ENCODE assay signal across 8 mouse cellular contexts in genomic region chr4:133240934-133241908, GRCm38 (mm10). TPM values are rescaled to one million over a fixed set of nuclear protein-coding genes. Genes with fewer than 3 reads are reported as not detected.
DNase-seq lines count a peak whose midpoint lies in the region; ATAC-seq and TF ChIP-seq lines count a peak whose summit lies in the region.

No protein-coding gene starts in this region.

- H3K27ac ChIP-seq in forebrain, embryonic 15.5 days (replicated peaks): no peak overlapping the region
- H3K27ac ChIP-seq in neural tube, embryonic 14.5 days (ENCODE audit: low read depth, low read length): no peak overlapping the region
- peak overlapping the region; percentile 86 for H3K27ac ChIP-seq in testis, adult 2 months (ENCODE audit: control insufficient read depth, insufficient read depth, low read depth, low read length)

- H3K4me2 ChIP-seq in forebrain, embryonic 15.5 days (replicated peaks): peak overlapping the region; percentile 64
- H3K4me2 ChIP-seq in neural tube, embryonic 14.5 days (ENCODE audit: low read depth, low read length): peak overlapping the region; percentile 68

- WGBS in forebrain, embryonic 15.5 days: under 1% methylated on average over 77 of the region's 78 CpGs
- under 1% methylated on average over 67 of the region's 78 CpGs for WGBS in neural tube, embryonic 14.5 days

- peak; percentile 70; the same call in 1 of the 2 replicates for TF ChIP-seq POLR2A in testis, adult 2 months (IDR thresholded peaks at IDR 0.05; ENCODE audit: control insufficient read depth, low read depth, low read length)

- DNase-seq in G1E (ENCODE audit: low spot score): peak; percentile 76
- peak; percentile 77 for DNase-seq in cerebellum, adult 11-12 months
- peak; percentile 87 for DNase-seq in heart, postnatal 25 days (ENCODE audit: low spot score)
- DNase-seq in layer of hippocampus, adult 18-20 months (ENCODE audit: low spot score in 2 of 2): peak; percentile 83 to 91
- peak; percentile 86 to 93 for DNase-seq in lung, adult 18-20 months

- H3K9me3 ChIP-seq in G1E (replicated peaks): peaks cover 4% of the 10 kb centered on the region; the same call in 1 of the 2 replicates
- no peaks in the 10 kb centered on the region for H3K9me3 ChIP-seq in forebrain, embryonic 15.5 days
- H3K9me3 ChIP-seq in neural tube, embryonic 14.5 days (ENCODE audit: control insufficient read depth, low read length): no peaks in the 10 kb centered on the region

- intact Hi-C loops in heart, postnatal 25 days (cut with DNase I): no loop called here

- no peak for TF ChIP-seq CTCF in G1E (IDR thresholded peaks at IDR 0.05; ENCODE audit: low read depth, low read length)
- TF ChIP-seq CTCF in testis, adult 2 months (IDR thresholded peaks at IDR 0.05; ENCODE audit: control insufficient read depth, insufficient read depth, insufficient replicate concordance, low read depth, low read length): no peak; the same call in 1 of the 2 replicates

- peak overlapping the region; percentile 84 for H3K4me3 ChIP-seq in G1E (ENCODE audit: low read depth, low read length)
- peak overlapping the region; percentile 46 for H3K4me3 ChIP-seq in forebrain, embryonic 15.5 days
- H3K4me3 ChIP-seq in neural tube, embryonic 14.5 days (ENCODE audit: low read depth, low read length): peak overlapping the region; percentile 44
- peak overlapping the region; percentile 91 for H3K4me3 ChIP-seq in testis, adult 2 months (ENCODE audit: control insufficient read depth, low read depth, low read length)

- peak overlapping the region; percentile 29 for H3K9ac ChIP-seq in forebrain, embryonic 15.5 days (replicated peaks)
- H3K9ac ChIP-seq in neural tube, embryonic 14.5 days (replicated peaks; ENCODE audit: low read depth, low read length): peak overlapping the region; percentile 54; the same call in 1 of the 2 replicates

- no peaks in the 10 kb centered on the region for H3K27me3 ChIP-seq in G1E (ENCODE audit: insufficient read depth, low read length)
- peaks cover 49% of the 10 kb centered on the region for H3K27me3 ChIP-seq in forebrain, embryonic 15.5 days
- H3K27me3 ChIP-seq in neural tube, embryonic 14.5 days (ENCODE audit: control insufficient read depth, insufficient read depth, low read length): peaks cover 27% of the 10 kb centered on the region
- no peaks in the 10 kb centered on the region for H3K27me3 ChIP-seq in testis, adult 2 months (ENCODE audit: control insufficient read depth, insufficient read depth, low read length)

- peak; percentile 55 for ATAC-seq in G1E (ENCODE audit: extremely low read depth, insufficient number of reproducible peaks, low FRiP score, poor library complexity, severe bottlenecking)
- ATAC-seq in forebrain, embryonic 15.5 days (replicated peaks): peak; percentile 94
- peak; percentile 93 for ATAC-seq in neural tube, embryonic 14.5 days (ENCODE audit: low read depth)

- H3K4me1 ChIP-seq in G1E (ENCODE audit: insufficient read depth, low read depth, low read length): peaks cover 84% of the 10 kb centered on the region
- peaks cover 9% of the 10 kb centered on the region; the same call in 1 of the 2 replicates for H3K4me1 ChIP-seq in forebrain, embryonic 15.5 days
- H3K4me1 ChIP-seq in neural tube, embryonic 14.5 days (ENCODE audit: control insufficient read depth, insufficient read depth, low read length): no peaks in the 10 kb centered on the region
- H3K4me1 ChIP-seq in testis, adult 2 months (ENCODE audit: control insufficient read depth, insufficient read depth, low read length): peaks cover 11% of the 10 kb centered on the region

- H3K36me3 ChIP-seq in G1E (replicated peaks): peaks cover 45% of the 10 kb centered on the region
- no peaks in the 10 kb centered on the region for H3K36me3 ChIP-seq in forebrain, embryonic 15.5 days
- no peaks in the 10 kb centered on the region for H3K36me3 ChIP-seq in neural tube, embryonic 14.5 days (ENCODE audit: control insufficient read depth, insufficient read depth, low read length)
- H3K36me3 ChIP-seq in testis, adult 2 months (ENCODE audit: control insufficient read depth, insufficient read depth, low read length): no peaks in the 10 kb centered on the region

RNA-seq across cellular contexts. Expression of gene Map3k6, which starts 0.6 kb away (rescaled TPM):
- total RNA-seq in G1E (2014; fragmentation: Nextera tagmentation) (20.9 and 28.4 TPM in 2 replicates), G1E (2017) (27.6 and 29.2 TPM in 2 replicates)
- 85.3 and 87.2 TPM in 2 replicates for polyA plus RNA-seq in G1E (2012)
- 1.7 and 1.8 TPM in 2 replicates for polyA plus RNA-seq in forebrain, embryonic 15.5 days (2015; fragmentation: Nextera tagmentation; extraction: Ambion mirVana)
- total RNA-seq in heart, postnatal 25 days (2021): 10 to 100 TPM; 10.8 to 20.1 TPM
- 1 to 10 TPM; 5.6 to 6.9 TPM for total RNA-seq in layer of hippocampus, adult 18-20 months (2021)
- 2.6 and 2.9 TPM in 2 replicates for polyA plus RNA-seq in neural tube, embryonic 14.5 days (2014; fragmentation: Nextera tagmentation; extraction: Ambion mirVana)
- 4.7 and 8.5 TPM in 2 replicates for polyA plus RNA-seq in testis, adult 2 months (2012; rRNA removed)

RNA-seq across cellular contexts. Expression of gene Sytl1, which starts 21.7 kb away (rescaled TPM):
- total RNA-seq in G1E (2014; fragmentation: Nextera tagmentation) (1.2 and 2.5 TPM in 2 replicates), G1E (2017) (0.05 and 0.35 TPM in 2 replicates)
- 1.4 and 1.7 TPM in 2 replicates for polyA plus RNA-seq in G1E (2012)
- polyA plus RNA-seq in forebrain, embryonic 15.5 days (2015; fragmentation: Nextera tagmentation; extraction: Ambion mirVana): 0.29 and 0.61 TPM in 2 replicates
- under 1 TPM; 0.36 to 0.81 TPM for total RNA-seq in heart, postnatal 25 days (2021)
- 1 to 10 TPM in 1 of 2 experiments, under 1 TPM in 1; 0.68 to 1.6 TPM for total RNA-seq in layer of hippocampus, adult 18-20 months (2021)
- polyA plus RNA-seq in neural tube, embryonic 14.5 days (2014; fragmentation: Nextera tagmentation; extraction: Ambion mirVana): 0.12 and 0.21 TPM in 2 replicates
- 0.33 and 0.97 TPM in 2 replicates for polyA plus RNA-seq in testis, adult 2 months (2012; rRNA removed)

RNA-seq across cellular contexts. Expression of gene Gpr3, which starts 28.9 kb away (rescaled TPM):
- total RNA-seq in G1E (2014; fragmentation: Nextera tagmentation) (0.58 TPM in 1 of 2 replicates, not detected in the other), G1E (2017) (0.06 and 0.16 TPM in 2 replicates)
- polyA plus RNA-seq in G1E (2012): 0.02 and 0.10 TPM in 2 replicates
- polyA plus RNA-seq in forebrain, embryonic 15.5 days (2015; fragmentation: Nextera tagmentation; extraction: Ambion mirVana): 0.48 and 0.55 TPM in 2 replicates
- total RNA-seq in heart, postnatal 25 days (2021): under 1 TPM in 1 of 2 experiments, not detected in 1; 0.22 TPM
- total RNA-seq in layer of hippocampus, adult 18-20 months (2021): 1 to 10 TPM; 7.3 to 7.6 TPM
- polyA plus RNA-seq in neural tube, embryonic 14.5 days (2014; fragmentation: Nextera tagmentation; extraction: Ambion mirVana): 2.4 and 2.5 TPM in 2 replicates
- 7.0 and 9.2 TPM in 2 replicates for polyA plus RNA-seq in testis, adult 2 months (2012; rRNA removed)

RNA-seq across cellular contexts. Expression of gene Cd164l2, which starts 29.3 kb away (rescaled TPM):
- not detected in 2 replicates for total RNA-seq in G1E (2014; fragmentation: Nextera tagmentation)
- total RNA-seq in G1E (2017): not detected in 2 replicates
- not detected in 2 replicates for polyA plus RNA-seq in G1E (2012)
- 0.38 and 0.87 TPM in 2 replicates for polyA plus RNA-seq in forebrain, embryonic 15.5 days (2015; fragmentation: Nextera tagmentation; extraction: Ambion mirVana)
- under 1 TPM in 1 of 2 experiments, not detected in 1; 0.53 TPM for total RNA-seq in heart, postnatal 25 days (2021)
- 1 to 10 TPM; 3.0 to 3.4 TPM for total RNA-seq in layer of hippocampus, adult 18-20 months (2021)
- 0.82 and 2.0 TPM in 2 replicates for polyA plus RNA-seq in neural tube, embryonic 14.5 days (2014; fragmentation: Nextera tagmentation; extraction: Ambion mirVana)
- polyA plus RNA-seq in testis, adult 2 months (2012; rRNA removed): 10.0 and 10.7 TPM in 2 replicates

RNA-seq across cellular contexts. Expression of gene Tmem222, which starts 36.4 kb away (rescaled TPM):
- total RNA-seq in G1E (2014; fragmentation: Nextera tagmentation): 33.5 and 34.3 TPM in 2 replicates
- 25.2 and 30.3 TPM in 2 replicates for total RNA-seq in G1E (2017)
- 30.3 and 30.8 TPM in 2 replicates for polyA plus RNA-seq in G1E (2012)
- polyA plus RNA-seq in forebrain, embryonic 15.5 days (2015; fragmentation: Nextera tagmentation; extraction: Ambion mirVana): 107 and 112 TPM in 2 replicates
- total RNA-seq in heart, postnatal 25 days (2021): 10 to 100 TPM; 24.8 to 25.7 TPM
- 10 to 100 TPM; 92.1 to 96.1 TPM for total RNA-seq in layer of hippocampus, adult 18-20 months (2021)
- polyA plus RNA-seq in neural tube, embryonic 14.5 days (2014; fragmentation: Nextera tagmentation; extraction: Ambion mirVana): 114 and 118 TPM in 2 replicates
- polyA plus RNA-seq in testis, adult 2 months (2012; rRNA removed): 48.5 and 50.1 TPM in 2 replicates
